Mouse (Mus musculus): ENCODE results near the gene Mrps18a.

DNA sequence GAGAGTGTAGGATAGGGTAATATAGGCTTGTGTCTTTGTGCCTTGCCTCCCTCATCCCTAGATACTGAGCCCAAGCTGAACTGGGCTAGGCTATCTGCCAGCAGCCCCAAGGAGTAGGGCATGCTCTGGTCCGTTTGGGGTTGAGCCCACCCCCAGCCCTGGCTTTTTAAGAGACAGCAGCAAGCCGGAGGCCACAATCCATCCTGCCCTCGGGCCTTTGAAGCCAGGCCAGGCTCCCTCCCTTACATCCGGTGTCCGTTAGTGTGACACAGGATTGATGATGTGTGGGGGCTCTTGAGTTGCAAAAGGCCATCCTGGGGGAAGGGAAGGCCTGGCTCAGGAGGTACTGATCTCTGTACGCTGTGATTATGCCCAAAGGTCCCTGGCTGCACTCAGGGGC lies 15.8 kb downstream of the Mrps18a start:
- TF ChIP-seq CTCF (IDR thresholded peaks at IDR 0.05) (no peak), POLR2A (IDR thresholded peaks at IDR 0.05; ENCODE audit: insufficient read depth, low read depth, low read length) (no peak), EP300 (IDR thresholded peaks at IDR 0.05; ENCODE audit: insufficient read depth, low read depth, low read length) (no peak)
